Mouse (Mus musculus) layer of hippocampus, postnatal 10 days (tissue): ENCODE data around the gene Ano10. TPM values are rescaled to one million over a fixed set of nuclear protein-coding genes. Genes with fewer than 3 reads are reported as not detected.
A peak's percentile ranks its signal among the peaks of the same experiment; 100 is the strongest.

Source experiments
- DNase-seq, 2 experiments: peaks; one replicate each; pipeline ENCODE4 v3.0.0; 2021; ENCODE audit warnings: low spot score in 2 of 2
- total RNA-seq, 2 experiments: library from RNA; stranded (reverse); gene quantifications; 2 replicates each; pipeline ENCODE4 v1.2.3; 2021

Gene Ano10
- total RNA-seq, 2 experiments from 2014 or later: 30.6 to 35.2 TPM

DNA sequence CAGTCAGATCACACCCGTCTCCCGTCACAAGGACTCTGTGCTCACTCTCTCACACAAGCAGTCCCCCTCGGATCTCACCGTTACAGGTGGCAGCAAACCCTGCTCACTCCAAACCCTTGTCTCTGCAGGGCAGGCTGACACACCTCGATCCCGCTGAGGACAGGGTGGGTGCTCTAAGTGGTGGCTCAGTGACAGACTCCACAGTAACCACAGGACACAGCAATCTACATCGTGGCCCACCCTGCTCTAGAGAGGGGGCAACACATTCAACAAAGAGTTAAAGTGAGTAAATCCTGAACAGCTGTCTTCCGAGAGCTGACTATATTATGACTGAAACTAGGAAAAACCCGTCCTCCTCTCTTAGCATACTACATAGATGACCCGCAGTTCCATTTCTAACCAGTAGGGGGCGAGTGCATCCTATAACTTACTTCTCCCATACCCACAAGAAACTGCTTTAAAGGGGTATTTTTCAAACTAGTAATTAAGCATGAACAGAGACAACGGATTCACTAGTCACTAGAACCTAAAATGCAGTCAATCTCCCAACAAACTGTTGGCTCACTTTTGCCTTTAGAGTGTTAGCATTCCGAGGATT, 46.7 kb downstream of the Ano10 start:
- peak; percentile 85 to 87 for DNase-seq

DNA sequence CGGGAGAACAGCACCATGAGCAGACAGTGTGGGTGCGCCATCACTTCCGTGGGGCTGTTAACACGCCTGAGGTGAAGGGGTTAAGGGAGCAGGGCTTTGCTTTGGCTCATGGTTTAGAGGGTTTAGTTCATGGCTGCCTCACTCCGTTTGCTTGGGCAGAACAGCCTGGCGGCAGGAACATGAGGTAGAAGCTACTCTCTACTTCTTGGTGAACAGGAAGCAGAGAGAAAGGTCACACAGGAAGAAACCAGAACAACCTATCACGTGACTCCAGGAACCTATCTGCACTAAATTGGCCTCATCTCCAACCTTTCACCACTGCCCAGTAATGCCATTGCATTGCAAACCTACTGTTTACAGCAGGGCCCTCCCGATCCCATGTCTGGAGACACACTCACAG, 48.3 kb downstream of the Ano10 start:
- no peak for DNase-seq

DNA sequence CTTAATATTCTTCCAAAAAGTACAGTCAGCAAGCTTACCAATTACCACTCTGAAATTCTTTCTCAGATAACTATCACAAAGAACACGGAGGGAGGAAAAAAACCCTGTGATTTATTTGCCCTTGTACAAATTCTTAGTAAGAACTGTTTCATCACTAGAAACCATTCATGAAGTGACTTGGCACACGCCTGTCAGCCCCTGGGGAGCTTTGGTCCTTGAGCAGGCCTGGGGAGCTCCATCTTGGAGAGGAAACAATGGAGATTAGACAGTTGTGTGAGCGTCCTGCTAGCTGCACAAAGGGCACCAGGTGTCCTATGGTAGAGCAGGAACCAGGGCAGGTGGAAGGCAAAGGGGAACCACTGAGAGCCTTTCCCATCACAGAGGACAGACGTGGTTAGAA, 48.8 kb downstream of the Ano10 start:
- DNase-seq: no peak

DNA sequence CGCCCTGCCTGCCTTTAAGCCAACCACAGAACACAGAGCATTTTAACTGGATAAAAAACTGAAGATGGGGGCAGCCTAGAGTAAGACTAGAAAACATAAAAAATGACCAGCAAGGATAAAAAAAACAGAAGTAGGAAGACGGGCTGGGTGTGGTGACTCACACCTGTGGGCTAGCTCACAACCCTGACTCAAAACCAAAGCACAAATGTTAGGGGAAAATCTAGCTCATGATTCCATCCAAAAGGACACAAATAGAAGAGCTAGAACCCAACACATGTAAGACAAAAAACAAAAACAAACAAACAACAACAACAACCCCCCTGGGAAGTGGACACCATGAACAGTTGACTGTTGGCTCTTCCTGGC, 49.4 kb downstream of the Ano10 start:
- no peak for DNase-seq

DNA sequence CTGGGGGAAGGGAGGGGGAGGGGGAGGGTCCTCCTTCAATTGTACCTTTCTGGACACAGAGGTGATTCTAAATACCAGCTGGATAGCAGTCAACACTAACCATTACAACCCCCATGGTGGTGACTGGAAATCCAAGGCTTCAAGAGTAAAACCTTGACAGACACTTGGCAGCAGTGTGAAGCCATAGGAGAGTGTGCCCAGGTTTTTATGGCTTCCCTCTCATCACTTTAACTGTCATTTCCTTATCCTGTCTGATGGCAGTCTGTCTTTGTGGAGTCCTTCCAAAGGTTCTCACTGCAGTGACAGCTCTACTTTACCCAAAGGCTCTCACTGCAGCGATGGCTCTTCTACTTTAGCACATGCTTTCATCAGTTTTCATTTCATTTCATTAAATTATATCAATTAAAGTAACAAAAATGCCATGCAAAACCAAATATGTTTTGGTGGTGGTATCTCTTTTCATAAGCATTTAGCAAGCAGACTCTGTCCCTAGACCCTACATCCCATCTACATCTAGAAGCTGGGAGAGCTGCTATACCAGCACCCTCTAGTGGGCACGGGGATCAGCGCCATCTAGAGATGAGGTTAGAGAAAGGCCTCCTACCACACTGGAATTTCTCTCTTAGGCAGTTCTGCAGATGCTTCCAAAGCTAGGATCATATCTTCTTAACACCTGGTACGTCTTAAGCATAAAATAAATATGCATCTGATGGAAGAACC, 50.0 kb downstream of the Ano10 start:
- peak; percentile 69 to 79 for DNase-seq

DNA sequence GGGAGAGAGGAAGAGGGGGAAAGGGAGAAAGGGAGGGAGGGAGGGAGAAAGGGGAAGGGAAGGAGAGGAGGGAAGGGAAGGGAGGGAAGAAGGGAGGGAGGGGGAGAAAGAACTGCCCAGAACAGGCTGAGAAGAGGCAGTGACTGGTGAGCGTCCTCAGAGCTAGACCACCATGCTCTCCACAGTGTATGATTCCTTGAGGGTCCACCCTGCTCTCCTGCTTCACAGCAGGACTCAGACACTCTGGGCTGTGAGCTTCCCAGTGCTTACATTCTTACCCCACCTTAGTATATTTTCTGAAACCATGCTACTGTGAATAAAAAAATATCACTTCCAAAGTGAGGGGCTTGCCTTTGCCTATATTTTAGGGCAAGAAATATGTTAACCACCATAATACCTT, 50.9 kb downstream of the Ano10 start:
- no peak for DNase-seq

DNA sequence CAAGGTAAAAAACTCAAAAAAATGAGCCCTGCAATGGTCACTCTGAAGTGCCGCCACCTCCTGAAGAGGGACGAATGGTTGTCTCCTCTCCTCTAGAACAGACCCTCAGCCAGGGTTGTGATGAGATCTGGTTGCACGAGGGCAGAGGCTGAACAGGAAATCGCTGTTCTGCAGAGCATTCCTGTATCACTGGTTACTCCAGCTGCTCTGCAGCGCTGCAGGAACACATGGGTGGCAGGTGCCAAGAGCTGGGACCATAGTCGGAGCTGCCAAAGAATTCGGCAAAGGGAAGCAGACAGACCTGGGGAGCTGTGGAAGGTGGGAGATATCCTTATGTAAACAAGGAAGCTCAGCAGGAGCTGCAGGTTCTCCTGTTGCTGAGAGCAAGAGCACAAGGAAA, 51.4 kb downstream of the Ano10 start:
- DNase-seq: no peak

DNA sequence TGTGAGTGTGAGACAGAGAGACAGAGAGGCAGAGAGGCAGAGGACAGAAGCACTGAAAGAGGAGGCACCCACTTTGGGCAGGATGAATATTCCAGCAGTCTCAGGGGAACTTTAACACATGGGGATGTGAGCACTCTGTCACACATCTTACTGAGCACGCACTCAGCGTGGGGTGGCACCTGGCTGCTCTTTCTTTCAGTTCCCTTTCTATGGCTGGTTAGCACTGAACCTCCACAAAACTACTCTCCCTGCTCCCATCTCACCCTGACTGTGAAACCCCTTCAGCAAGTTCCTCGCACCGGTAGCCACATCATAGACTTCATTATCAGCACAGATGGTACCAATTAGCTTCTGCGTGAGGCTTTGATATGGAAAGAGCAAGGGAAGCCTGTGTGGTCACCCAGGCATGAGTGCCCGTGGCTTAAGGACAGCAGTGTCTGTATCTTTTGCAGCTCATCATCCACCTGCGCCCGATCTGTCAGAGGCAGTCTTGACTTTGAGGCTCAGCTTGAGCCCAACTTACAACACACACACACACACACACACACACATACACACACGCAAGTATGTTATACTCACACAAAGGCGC, 52.3 kb downstream of the Ano10 start:
- DNase-seq: no peak

DNA sequence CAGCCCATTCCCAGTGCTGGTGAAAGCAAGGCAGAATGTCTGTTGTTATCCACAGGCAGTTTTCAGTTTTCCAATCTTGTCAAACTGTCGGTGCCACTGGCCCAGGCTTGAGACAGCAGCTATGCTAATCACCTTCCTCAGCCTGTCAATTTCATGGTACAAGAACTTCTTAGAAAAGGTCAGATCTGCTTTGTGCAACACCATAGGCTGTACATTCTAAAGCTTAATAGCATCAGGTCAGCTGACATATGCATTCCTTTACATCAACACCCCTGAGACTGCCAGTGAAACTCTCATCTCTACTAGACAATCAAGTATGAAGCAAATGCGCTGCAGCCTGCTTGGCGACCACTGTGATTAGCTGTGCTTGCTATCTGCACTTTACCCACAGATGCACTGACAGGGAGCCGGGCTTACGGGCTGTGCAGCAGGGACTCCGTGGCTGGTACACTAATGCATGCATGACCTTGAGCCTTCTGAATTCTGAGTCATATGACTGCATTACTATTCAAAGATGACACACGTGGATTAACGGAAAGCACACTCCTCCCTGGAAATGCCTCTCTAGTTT, 53.5 kb downstream of the Ano10 start:
- DNase-seq: no peak

DNA sequence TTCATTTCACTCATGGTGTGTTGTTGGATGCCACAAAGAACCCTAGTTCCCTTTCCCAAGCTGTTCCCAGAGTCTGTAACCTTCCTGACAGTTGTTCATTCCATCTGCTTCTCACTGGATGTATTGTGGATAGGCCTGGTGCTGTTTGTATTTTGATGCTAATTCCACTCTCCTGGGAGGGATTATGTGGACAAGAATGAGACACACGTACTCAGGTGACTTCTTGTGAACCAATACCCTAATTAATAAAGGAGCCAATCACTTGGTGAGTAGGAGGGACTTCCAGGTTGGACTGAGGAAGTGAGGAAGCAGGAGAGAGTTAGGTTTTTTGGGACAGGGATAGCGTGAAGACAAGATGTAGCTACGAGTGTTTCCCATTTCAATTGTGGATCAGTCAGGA, 59.5 kb downstream of the Ano10 start:
- DNase-seq: no peak

DNA sequence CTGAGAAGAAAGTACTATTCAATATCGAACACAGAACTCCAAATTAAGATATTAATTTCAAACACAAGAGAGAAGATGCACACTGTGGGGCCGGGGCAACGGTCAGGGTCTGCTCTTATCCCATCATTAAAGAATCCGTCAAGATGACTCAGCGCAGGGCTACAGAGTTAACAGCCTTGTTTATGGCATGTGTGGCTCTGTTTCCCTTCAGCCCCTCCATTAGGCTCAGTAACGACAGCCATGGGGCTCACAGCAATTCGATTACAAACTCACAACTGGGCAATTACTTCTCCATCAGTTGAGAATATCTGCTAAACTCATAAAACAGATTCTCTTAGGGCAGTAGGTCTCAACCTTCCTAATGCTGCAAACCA, 60.3 kb downstream of the Ano10 start:
- no peak for DNase-seq

DNA sequence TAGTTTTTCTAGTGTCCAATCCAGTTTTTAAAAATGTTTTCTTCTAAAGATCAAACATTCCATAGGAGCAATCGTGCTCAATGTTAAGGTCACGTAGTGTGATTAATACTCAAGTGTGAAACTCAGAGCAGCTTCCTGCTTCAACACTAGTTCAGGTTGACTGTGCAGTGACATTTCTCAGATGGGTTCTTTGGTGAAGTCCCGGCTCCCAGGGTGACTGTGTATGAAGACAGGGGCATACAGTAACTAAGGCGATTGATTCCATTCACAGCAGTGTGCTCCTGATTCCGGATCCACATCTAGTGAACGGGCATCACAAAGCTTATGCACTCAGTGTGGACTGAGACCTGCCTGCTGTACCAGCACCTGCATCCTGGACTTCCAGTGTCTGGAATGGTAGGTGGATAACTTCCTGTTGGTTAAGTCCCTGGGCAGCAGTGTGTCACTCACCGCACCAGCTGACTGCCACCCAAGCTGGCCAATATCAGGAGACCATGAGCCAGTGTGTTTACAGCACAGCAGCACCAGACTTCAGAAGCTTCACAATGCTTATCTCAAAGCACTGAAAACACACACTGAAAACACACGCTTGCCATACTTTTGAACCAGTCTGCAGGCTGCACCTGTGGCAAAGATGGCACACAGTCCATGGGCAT, 60.8 kb downstream of the Ano10 start:
- no peak for DNase-seq

DNA sequence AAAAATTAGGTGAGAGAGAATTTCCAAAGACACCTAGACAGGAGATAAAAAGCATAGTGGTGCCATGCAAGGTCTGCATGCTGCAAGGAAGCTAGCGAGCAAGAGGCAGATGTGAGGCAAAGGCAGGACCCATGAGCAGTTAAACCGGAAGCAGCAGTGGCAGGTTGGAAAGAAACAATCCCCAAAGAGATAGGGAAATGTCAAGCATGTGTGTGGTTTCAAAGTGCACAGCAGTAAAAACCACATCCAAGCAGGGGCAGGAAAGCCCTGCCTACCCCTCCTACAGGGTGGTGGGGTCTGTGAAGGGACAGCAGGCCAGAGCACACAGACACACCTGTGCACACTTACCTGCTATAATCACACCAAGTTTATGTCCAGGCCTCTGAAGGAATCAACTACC, 61.3 kb downstream of the Ano10 start:
- DNase-seq: no peak

DNA sequence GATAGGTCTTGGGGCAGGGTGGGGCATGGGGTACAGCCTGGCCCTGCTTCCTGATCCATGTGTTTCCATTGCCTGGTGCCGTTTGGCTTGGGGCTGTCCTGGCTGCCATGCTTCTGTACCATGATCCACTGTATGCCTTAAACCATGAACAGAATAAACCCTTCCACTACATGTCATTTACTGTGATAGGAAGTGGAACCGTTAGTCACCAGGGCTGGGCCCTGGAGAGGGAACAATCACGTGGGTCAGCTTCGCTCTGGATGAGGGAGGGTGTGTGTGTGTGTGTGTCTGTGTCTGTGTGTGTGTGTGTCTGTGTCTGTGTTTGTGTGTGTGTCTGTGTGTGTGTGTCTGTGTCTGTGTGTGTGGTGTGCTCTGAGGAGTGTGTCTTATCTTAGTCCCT, 63.5 kb downstream of the Ano10 start:
- no peak for DNase-seq

DNA sequence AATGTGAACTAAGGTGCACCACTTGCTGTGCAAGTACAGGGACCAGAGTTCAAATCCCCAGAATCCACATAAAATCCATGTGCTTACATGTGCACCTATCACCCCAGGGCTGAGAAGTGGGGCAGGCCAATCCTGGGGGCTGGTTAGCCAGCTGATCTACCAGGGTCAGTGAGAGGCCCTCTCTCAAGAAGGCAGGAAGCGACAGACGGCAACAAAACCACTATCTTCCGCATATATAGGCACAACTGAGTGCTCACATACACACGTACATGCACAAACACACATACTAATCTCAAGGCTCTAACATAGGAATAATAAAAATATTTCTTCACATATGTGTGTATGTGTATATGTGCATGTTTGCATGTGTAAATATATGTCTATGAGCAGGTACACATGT, 67.8 kb downstream of the Ano10 start:
- DNase-seq: no peak

DNA sequence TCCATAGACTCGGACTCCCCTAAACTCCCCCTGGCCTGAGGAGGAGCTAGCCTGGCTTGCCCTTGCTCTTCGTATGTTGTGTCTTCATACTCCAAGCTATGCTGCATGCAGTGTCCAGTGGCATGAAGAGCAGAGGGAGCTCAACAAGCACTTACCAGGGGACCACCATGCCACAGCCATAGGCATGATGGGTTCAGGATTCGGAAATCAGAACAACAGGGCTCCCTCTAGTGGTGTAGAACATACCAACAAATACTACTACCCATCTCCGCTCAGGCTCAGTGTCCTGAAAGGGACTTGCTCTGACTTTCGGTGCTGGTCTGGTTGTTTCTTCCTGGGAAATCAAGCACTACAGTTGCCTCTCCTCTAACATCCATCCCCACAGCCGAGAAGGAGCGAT, 68.9 kb downstream of the Ano10 start:
- peak; percentile 21 to 34 for DNase-seq

DNA sequence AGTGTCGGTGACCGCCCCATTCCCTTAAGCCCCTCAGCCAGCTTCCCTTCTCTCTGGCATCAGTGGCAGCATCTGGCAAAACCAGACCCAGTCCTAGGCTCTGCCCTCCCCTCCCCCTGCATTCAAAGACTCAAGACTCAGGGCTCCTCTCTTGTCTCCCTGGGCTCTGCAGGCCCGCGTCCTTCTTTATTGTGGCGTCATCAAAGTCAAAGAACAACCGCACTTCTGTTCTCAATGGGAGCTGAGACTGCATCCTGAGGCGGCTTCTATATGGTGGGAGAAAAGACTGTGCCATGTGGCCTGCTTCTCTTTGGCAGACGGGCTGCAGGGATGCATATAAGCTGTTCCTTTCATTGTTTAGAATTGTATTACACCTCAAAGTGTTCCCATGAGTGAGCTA, 71.2 kb downstream of the Ano10 start:
- no peak for DNase-seq

DNA sequence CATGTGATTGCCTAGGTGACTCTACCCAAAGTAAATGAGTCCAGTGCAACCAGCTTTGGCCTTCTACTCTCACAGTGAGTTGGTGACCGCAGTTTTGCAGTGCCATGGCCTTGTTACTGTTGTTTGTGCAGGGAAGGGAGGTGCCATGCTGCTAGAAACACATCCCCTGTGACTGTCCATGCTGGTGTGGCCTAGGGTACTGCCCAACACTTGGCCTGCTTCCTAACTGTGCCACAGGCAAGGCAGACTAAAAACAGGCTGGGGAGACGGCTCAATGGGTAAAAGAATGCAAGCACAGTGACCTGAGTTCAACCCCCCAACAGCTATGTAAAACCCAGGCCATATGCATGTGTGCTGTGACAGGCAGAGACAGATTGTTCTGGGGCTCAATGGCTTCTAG, 74.3 kb downstream of the Ano10 start:
- DNase-seq: no peak

DNA sequence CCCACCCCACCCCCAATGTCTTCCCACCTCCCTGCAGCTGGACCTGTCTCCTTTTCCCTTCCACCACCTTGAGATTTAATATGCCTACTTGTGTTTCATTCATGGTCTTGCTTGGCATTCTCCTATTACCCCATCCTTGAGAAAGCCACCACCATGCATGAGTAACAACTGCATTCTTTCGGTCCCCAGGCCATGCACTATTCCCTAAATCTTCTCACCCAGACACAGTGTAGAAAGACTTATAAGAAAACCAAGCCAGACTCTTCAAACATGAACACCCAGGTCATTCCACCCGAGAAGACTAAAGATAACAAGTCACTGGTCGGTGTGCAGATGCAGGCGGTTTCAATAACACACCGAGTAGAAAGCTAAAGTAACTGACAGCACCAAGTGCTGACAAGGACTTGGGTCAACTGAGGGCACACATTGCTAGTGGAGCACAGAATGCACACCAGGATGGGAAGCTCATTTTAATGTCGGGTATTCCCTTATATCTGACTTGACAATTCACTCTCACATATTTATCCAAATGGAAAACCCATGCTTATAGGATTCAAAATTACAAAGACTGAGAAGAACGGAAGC, 77.2 kb downstream of the Ano10 start:
- no peak for DNase-seq

DNA sequence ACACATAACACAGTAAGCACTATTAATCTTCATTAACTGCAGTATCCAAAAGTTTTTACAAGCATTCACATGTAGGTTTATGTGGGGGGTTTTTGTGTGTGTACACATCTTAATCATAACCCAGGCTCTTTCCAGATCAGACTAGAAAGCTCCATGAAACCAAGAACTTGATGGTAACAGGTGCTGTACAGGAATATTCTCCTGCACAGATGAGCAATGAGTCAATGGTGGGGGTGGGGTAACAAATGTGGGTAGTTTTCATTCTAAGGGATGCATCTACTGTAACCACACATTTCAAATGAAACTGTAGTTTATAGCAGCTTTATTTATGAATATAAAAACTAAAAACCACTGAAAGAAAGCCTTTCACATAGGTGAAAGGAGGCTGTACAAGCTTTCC, 79.1 kb downstream of the Ano10 start:
- no peak for DNase-seq

DNA sequence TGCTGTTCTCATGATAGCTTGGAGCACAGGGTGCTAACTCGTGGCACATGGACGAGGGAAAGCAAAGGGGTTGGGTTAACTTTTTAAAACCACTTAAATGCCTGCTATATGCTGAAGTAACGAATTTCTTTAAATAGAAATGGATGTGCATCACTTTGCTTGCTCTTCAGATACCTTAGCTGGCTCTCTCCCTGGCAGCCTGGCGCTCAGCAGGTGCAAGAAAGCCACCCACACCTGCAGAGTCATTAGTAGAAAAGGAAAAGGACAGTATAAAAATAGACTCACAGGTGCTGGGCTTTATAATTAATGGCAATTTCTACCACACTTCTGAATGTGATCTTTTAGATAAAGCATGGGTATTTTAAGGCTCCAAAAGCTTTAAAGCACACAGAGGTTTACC, 85.9 kb downstream of the Ano10 start:
- no peak for DNase-seq
